Mouse (Mus musculus) hindbrain, embryonic 15.5 days (tissue): ENCODE results near the gene Tubb3. TPM values are rescaled to one million over a fixed set of nuclear protein-coding genes. Genes with fewer than 3 reads are reported as not detected.

Experiments
- ATAC-seq: fragments of 200-750 bp; cut with Nextera tagmentation; 2 replicates; pipeline ENCODE4 v1.8.0; 2017; ENCODE audit warnings: low read depth, moderate number of reproducible peaks, moderate TSS enrichment; ENCODE audit not compliant: low FRiP score
- H3K27ac ChIP-seq: fragments of 300-500 bp; sonication (generic); replicated peaks from 2 replicates; pipeline ENCODE4 v1.5.1; 2015; ENCODE audit warnings: mild to moderate bottlenecking, inconsistent platforms
- H3K27me3 ChIP-seq: fragments of 300-500 bp; sonication (generic); 2 replicates; pipeline ENCODE4 v1.6.1; 2015; ENCODE audit warnings: control low read depth, inconsistent platforms
- H3K36me3 ChIP-seq: fragments of 300-500 bp; sonication (generic); 2 replicates; pipeline ENCODE4 v1.6.1; 2015; ENCODE audit warnings: control low read depth, inconsistent platforms
- H3K4me1 ChIP-seq: fragments of 300-500 bp; sonication (generic); replicated peaks from 2 replicates; pipeline ENCODE4 v1.6.1; 2015; ENCODE audit warnings: control low read depth, inconsistent platforms
- H3K4me2 ChIP-seq: fragments of 300-500 bp; sonication (generic); 2 replicates; pipeline ENCODE4 v1.6.1; 2015; ENCODE audit warnings: moderate library complexity, mild to moderate bottlenecking, inconsistent platforms
- H3K4me3 ChIP-seq: fragments of 300-500 bp; sonication (generic); 2 replicates; pipeline ENCODE4 v1.5.1; 2015; ENCODE audit warnings: mild to moderate bottlenecking, inconsistent platforms
- H3K9ac ChIP-seq: fragments of 300-500 bp; sonication (generic); 2 replicates; pipeline ENCODE4 v1.6.1; 2015; ENCODE audit warnings: inconsistent platforms
- H3K9me3 ChIP-seq: fragments of 300-500 bp; sonication (generic); 2 replicates; pipeline ENCODE4 v1.6.1; 2016; ENCODE audit warnings: control low read depth, inconsistent platforms
- WGBS: fragments of 180-500 bp; shearing (Covaris S2); methylation state at CpG from one replicate; pipeline ENCODE4 v1.1.7; 2015; 5-methylcytosine and 5-hydroxymethylcytosine counted together
- polyA plus RNA-seq: library from polyadenylated mRNA; unstranded; fragments of >200 nt; fragmentation: Nextera tagmentation; extraction: Ambion mirVana; gene quantifications from 2 replicates; pipeline ENCODE4 v1.2.1, GENCODE M21; 2015

Tubb3 gene
- polyA plus RNA-seq: 1,757 and 1,788 TPM in 2 replicates

DNA sequence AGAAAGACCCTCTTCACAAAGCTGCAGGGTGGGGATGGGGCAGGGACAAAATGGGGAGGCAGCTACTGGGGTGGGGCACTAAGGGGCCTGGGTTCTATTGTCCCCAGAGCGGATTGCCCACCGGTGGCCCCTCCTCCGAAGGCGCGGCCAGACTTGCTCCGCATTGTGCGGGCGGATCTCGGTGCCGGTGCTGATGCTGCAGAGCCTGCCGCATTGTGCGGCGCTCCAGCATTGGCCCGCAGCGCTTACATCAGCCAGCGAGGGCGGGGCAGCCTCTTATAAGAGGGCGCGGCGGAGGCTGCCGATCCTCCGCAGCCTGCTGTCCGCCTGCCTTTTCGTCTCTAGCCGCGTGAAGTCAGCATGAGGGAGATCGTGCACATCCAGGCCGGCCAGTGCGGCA, at the start of gene Tubb3:
Tubb3 (plus strand) TSS at position 179 of the 400 bp plus-strand sequence.
- Histone ChIP-seq H3K4me2 (peak within 1 kb of the TSS; percentile 88), H3K36me3 (no peaks in the 10 kb centered on the region), H3K9ac (peak within 1 kb of the TSS; percentile 78), H3K4me3 (peak within 1 kb of the TSS; percentile 53), H3K27me3 (no peaks in the 10 kb centered on the region), H3K27ac (peak within 1 kb of the TSS; percentile 93), H3K9me3 (no peaks in the 10 kb centered on the region), H3K4me1 (peaks cover 36% of the 10 kb centered on the region)
- WGBS: under 1% methylated on average over 29 of the region's 29 CpGs
- ATAC-seq: peak; percentile 93

DNA sequence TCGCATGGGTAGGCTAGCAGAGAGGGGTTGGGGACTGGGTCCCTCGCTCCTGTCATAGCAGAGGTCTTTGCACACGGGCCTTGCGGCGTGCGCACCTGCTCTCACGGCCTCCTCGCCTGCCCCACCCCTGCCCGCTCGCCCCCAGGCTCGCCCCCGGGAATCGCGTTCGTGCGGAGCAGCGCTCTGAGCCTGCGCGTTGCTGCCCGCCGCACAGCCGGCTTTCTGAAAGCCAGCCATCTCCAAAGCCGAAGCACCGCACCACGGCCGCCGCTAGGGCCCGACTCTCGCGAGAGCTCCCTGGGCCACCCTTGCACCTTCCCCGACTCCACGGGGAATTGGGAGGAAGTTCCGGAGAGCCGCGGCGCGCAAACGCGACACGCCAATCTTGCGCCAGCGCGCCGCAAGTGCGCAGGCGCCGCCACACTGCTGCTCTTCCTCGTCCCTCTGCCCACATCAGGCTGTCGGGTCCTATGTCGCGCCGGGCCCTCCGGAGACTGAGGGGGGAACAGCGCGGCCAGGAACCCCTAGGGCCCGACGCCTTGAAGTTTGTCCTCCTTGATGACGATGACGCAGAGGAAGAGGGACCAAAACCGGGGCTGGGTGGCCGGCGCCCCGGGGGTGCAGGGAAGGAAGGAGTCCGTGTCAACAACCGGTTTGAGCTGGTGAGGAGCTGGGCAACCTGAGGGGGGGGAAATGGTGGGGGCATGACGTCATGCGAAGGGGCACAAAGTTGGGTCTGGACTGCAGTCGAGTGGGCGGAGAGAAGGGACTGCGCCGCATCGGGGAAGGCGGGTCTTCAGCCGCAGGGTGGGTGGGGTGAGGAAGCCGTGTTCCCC, 37.6 kb upstream of the Tubb3 start, which contains the start of gene Tcf25:
Tcf25 (plus strand) TSS at position 351 of the 836 bp plus-strand sequence.
- H3K36me3 ChIP-seq: peaks cover 13% of the 10 kb centered on the region
- WGBS: under 1% methylated on average over 75 of the region's 75 CpGs
- peak within 1 kb of the TSS; percentile 80 for H3K4me3 ChIP-seq
- no peaks in the 10 kb centered on the region for H3K9me3 ChIP-seq
- H3K4me2 ChIP-seq: peak within 1 kb of the TSS; percentile 80
- peak within 1 kb of the TSS; percentile 74 for H3K9ac ChIP-seq
- peak; percentile 93 for ATAC-seq
- H3K27ac ChIP-seq: peak within 1 kb of the TSS; percentile 97
- no peaks in the 10 kb centered on the region for H3K27me3 ChIP-seq
- peaks cover 33% of the 10 kb centered on the region for H3K4me1 ChIP-seq

DNA sequence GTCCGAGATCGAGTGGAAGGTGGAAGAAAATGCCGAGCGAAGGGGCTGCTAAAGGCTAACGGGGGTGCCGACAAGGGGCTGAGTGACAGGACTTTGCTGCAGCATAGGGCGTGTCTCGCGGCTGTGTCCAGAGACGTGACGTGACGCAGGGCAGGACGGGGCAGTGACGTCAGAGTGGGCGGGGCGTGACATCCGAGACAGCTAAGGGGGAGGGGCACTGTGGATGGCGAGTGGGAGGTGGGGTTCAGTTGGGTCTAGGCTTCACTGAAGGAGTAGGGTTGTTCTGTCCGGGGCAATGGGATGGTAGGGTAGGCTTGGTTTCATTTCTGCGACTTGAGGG, 37.0 kb upstream of the Tubb3 start:
- H3K9me3 ChIP-seq: no peaks in the 10 kb centered on the region

DNA sequence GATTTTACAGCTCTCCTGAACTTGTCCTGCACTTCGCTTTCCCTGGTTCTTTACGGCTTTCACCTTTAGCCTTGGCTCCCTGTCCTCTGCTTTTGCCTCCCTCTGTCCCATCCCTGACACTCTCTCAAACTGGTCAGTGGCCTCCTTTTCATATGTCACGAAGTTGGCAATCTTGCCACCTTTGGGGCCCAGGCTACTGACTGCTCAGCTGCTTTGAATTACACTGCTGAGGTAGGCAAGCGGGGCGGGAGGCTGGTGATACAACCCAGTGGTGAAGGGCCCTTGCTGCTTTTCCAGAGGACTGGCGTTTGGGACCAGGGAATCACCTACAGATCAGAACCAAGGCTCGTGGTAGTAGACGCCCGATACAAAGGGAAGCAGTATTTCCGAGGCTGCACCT, 35.5 kb upstream of the Tubb3 start:
- 0 out of 2 replicates have a peak, but pooled peaks cover 3% of the 10 kb centered on the region for H3K36me3 ChIP-seq

More for the DNA sequence above, 37.0 kb upstream of the Tubb3 start:
- Histone ChIP-seq H3K9ac (peak overlapping the region; percentile 74), H3K4me1 (peaks cover 33% of the 10 kb centered on the region), H3K36me3 (peaks cover 10% of the 10 kb centered on the region; the same call in 1 of the 2 replicates), H3K27ac (peak overlapping the region; percentile 97), H3K4me3 (peak overlapping the region; percentile 80), H3K27me3 (no peaks in the 10 kb centered on the region), H3K4me2 (peak overlapping the region; percentile 80)
- 1% methylated on average over 20 of the region's 20 CpGs for WGBS
- ATAC-seq: peak; percentile 80

DNA sequence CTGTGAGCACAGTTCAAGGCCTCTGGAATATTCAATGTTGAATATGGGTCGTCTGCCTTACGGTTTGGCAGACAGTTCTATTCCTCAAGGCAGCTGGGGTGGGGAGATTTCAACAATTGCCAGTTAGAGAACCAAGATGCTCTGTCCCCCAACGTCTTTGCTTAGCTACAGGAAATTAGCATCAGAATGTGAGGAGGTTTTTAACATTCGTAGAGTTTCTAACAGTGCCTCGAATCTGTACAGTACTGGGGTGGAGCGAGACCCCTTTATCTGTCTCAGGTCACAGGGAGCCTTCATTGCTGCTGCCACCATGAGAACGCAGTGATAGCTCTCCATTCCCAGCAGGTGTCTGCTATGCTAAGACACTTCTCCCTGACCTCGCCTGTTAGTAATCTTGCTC, 35.1 kb upstream of the Tubb3 start:
- no peaks in the 10 kb centered on the region for H3K9me3 ChIP-seq
- H3K9ac ChIP-seq: no peak overlapping the region
- peaks cover 33% of the 10 kb centered on the region for H3K4me1 ChIP-seq
- no peak overlapping the region; the same call in 1 of the 2 replicates for H3K4me2 ChIP-seq
- WGBS: 52% methylated on average over 8 of the region's 8 CpGs
- no peaks in the 10 kb centered on the region for H3K27me3 ChIP-seq
- ATAC-seq: no peak
- peaks cover 5% of the 10 kb centered on the region; the same call in 1 of the 2 replicates for H3K36me3 ChIP-seq
- 0 out of 2 replicates have a peak overlapping the region, but pooled peaks have one; percentile 34 for H3K27ac ChIP-seq
- no peak overlapping the region for H3K4me3 ChIP-seq

More for the DNA sequence above, 35.5 kb upstream of the Tubb3 start:
- Histone ChIP-seq H3K27ac (peak overlapping the region; percentile 57), H3K9me3 (no peaks in the 10 kb centered on the region), H3K4me2 (no peak overlapping the region; the same call in none of the 2 replicates), H3K4me3 (no peak overlapping the region), H3K4me1 (peaks cover 33% of the 10 kb centered on the region), H3K9ac (no peak overlapping the region), H3K27me3 (no peaks in the 10 kb centered on the region)
- no peak for ATAC-seq
- WGBS: 71% methylated on average over 10 of the region's 10 CpGs

DNA sequence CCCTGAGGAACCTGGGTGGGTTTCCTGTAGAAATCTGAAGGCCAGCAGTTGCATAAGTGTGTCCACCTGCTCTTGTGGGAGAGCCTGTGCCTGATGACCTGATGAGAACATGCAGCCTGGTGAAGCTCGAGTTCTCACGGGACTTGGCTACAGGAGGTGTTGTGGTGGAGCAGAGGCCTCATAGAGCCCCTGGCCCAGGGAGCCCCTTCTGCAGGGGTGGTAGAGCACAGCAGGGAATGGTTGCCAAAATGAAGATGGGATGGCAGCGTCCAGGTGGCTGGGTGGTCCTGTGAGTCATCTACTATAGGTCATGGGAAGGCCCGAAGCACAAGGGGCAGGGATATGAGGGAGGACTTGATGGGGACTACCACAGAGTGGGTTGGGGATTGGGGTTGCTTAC, 29.5 kb upstream of the Tubb3 start:
- Histone ChIP-seq H3K9ac (no peak overlapping the region), H3K4me2 (no peak overlapping the region), H3K4me1 (no peaks in the 10 kb centered on the region), H3K36me3 (peaks cover 53% of the 10 kb centered on the region), H3K27ac (no peak overlapping the region), H3K9me3 (no peaks in the 10 kb centered on the region), H3K27me3 (no peaks in the 10 kb centered on the region), H3K4me3 (no peak overlapping the region)
- no peak for ATAC-seq
- 93% methylated on average over 4 of the region's 4 CpGs for WGBS

DNA sequence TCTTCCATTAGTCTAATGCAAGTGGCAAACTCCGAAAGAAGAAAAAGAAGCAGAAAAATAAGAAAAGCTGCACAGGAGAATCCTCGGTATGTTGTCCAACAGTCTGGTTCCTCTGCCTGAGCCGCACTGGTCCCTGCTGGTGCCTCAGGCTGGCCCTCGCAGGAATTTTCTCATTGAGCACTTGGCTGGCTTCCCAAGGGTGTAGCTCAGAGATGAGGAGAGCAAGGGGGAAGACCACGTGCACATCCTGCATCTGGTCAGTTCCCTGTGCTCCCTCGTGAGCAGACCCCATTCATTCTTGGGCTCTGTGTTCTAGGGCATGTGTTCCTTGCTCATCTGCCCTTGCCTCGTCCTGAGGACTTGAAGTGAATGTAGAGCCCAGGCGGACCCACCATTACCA, 28.7 kb upstream of the Tubb3 start:
- H3K4me3 ChIP-seq: no peak overlapping the region
- H3K27me3 ChIP-seq: no peaks in the 10 kb centered on the region
- ATAC-seq: no peak
- WGBS: 86% methylated on average over 8 of the region's 8 CpGs
- no peak overlapping the region for H3K27ac ChIP-seq
- H3K4me1 ChIP-seq: no peaks in the 10 kb centered on the region
- no peaks in the 10 kb centered on the region for H3K9me3 ChIP-seq
- no peak overlapping the region for H3K4me2 ChIP-seq
- peaks cover 61% of the 10 kb centered on the region for H3K36me3 ChIP-seq
- H3K9ac ChIP-seq: no peak overlapping the region

DNA sequence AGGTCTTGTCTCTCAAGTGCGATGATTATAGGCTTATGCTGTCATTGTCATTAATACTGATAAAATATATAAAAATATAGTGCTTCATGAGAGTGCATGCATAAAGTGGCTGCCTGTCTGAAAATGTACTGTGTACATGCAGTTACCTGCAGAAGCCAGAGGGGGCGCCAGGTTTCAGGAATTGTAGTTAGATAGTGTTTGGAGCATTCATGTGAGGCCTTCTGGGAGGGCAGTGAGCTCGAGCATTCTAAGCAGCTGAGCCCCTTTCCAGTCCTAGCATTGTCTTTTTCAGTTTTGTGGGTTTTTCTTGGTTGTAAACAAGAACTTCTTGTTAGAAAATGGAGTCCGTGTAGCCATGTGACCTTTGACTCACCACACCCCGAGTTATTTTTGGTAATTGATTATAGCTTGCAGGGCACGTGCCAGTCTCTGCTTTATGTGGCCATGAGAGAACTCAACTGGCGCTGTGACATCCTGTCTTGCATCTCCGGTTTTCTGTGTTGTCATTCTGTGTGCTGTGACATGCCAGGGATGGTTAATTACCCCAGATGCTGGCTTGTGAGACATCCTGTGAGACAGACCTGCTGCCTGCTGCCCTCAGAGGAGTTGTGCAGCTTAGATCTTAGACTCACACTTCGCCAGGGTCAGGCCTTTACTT, 26.2 kb upstream of the Tubb3 start:
- H3K4me1 ChIP-seq: no peaks in the 10 kb centered on the region
- ATAC-seq: no peak
- H3K4me3 ChIP-seq: no peak overlapping the region
- H3K9ac ChIP-seq: no peak overlapping the region
- H3K27ac ChIP-seq: no peak overlapping the region
- no peak overlapping the region for H3K4me2 ChIP-seq
- WGBS: 70% methylated on average over 9 of the region's 9 CpGs
- H3K27me3 ChIP-seq: no peaks in the 10 kb centered on the region
- no peaks in the 10 kb centered on the region for H3K9me3 ChIP-seq
- H3K36me3 ChIP-seq: peaks cover 85% of the 10 kb centered on the region

DNA sequence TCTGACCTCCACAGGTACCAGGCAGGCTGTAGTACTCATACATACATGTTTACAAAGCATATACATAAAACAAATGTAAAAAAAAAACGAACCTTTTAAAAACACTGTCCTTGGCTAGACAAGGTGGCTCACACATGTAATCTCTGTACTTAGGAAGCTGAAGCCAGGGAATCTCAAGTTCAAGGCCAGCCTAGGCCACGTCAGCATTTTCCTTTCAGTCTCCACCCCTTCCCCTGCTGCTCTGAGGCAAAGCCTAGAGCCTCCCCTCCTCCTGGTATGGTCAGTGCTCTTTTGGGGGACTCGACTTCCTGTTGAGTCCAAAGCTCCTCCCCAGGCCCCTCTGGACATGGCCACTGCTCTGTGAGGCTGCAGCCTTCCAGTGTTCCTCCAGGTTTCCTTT, 24.2 kb upstream of the Tubb3 start:
- H3K36me3 ChIP-seq: peaks cover 94% of the 10 kb centered on the region
- WGBS: 86% methylated on average over 3 of the region's 3 CpGs
- H3K4me1 ChIP-seq: no peaks in the 10 kb centered on the region
- no peaks in the 10 kb centered on the region for H3K27me3 ChIP-seq
- no peak overlapping the region for H3K27ac ChIP-seq
- no peak for ATAC-seq
- no peak overlapping the region for H3K9ac ChIP-seq
- no peak overlapping the region for H3K4me2 ChIP-seq
- no peaks in the 10 kb centered on the region for H3K9me3 ChIP-seq
- no peak overlapping the region for H3K4me3 ChIP-seq

DNA sequence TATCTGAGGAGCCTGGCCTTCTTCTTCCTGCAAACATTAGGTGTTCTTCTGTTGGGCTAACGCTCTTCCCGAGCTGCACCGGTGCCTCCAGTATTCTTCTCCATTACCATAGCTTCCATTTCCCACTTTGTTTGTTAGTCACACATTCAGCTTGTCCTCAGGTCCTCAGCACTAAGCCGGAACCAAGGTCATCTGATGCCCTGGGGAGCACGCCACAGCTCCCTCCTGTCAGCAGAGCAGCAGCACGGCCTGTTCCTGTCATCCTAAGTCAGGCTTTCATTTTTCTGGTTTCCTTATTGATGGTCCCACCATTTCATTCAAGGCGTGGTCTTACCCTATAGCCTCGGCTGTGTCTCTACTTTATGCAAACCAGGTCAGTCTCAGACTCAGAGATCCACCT, 23.4 kb upstream of the Tubb3 start:
- no peak for ATAC-seq
- Histone ChIP-seq H3K36me3 (peaks cover 94% of the 10 kb centered on the region), H3K4me2 (no peak overlapping the region), H3K4me3 (no peak overlapping the region), H3K27ac (no peak overlapping the region), H3K9ac (no peak overlapping the region), H3K4me1 (no peaks in the 10 kb centered on the region), H3K9me3 (no peaks in the 10 kb centered on the region), H3K27me3 (no peaks in the 10 kb centered on the region)
- 94% methylated on average over 8 of the region's 8 CpGs for WGBS

DNA sequence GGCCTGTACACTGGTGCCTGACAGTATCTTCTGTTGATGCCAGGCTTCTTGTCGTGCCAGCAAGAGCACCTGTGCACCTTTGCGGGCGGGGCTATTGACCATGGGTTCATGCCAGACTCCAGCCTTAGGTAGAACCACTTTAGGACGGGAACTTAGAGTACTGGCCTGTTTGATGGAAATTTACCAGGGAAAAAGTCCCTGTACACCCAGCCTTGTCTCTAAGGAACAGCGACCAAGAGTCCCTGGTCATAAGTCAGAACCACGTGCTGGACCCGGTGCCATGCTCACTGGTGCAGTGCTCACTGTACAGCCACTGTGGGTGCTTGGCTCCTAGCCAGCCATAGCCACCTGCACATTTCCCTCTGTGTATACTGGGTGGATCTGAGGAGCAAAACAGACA, 22.2 kb upstream of the Tubb3 start:
- Histone ChIP-seq H3K9me3 (no peaks in the 10 kb centered on the region), H3K4me3 (no peak overlapping the region), H3K4me2 (no peak overlapping the region), H3K9ac (no peak overlapping the region), H3K27ac (no peak overlapping the region), H3K36me3 (peaks cover 94% of the 10 kb centered on the region), H3K27me3 (no peaks in the 10 kb centered on the region), H3K4me1 (no peaks in the 10 kb centered on the region)
- ATAC-seq: no peak
- WGBS: 93% methylated on average over 7 of the region's 7 CpGs

DNA sequence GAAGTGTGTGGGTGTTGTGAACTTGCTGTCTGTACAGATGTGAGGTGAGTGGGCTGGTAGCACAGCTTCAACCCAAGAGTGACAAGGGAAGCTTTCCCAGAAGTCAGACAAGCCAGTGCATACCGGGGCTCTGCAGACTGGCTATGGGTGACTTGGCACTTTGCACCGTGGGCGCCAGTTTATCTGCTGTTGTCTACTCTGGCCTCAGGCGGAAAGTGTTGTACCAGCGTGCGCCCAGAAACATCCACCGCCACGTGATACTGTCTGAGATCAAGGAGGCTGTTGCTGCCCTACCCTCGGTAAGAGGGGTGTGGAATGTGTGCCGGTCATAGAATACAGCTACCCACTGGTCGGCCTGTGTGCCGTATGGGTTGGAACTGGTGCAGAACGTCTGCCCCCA, 12.9 kb upstream of the Tubb3 start:
- no peak overlapping the region for H3K4me2 ChIP-seq
- H3K9ac ChIP-seq: no peak overlapping the region
- no peak for ATAC-seq
- H3K36me3 ChIP-seq: peaks cover 87% of the 10 kb centered on the region
- H3K27me3 ChIP-seq: no peaks in the 10 kb centered on the region
- H3K4me1 ChIP-seq: no peaks in the 10 kb centered on the region
- H3K9me3 ChIP-seq: no peaks in the 10 kb centered on the region
- H3K27ac ChIP-seq: no peak overlapping the region
- H3K4me3 ChIP-seq: no peak overlapping the region
- 93% methylated on average over 13 of the region's 13 CpGs for WGBS
